Mouse (Mus musculus): ENCODE measurements around the gene Zfp981.
"Not testable (repeated sequence)": the region's sequence is repeated elsewhere in the genome, so short reads cannot be mapped to it uniquely, and the experiment has no call there.

Gene Zfp981

DNA sequence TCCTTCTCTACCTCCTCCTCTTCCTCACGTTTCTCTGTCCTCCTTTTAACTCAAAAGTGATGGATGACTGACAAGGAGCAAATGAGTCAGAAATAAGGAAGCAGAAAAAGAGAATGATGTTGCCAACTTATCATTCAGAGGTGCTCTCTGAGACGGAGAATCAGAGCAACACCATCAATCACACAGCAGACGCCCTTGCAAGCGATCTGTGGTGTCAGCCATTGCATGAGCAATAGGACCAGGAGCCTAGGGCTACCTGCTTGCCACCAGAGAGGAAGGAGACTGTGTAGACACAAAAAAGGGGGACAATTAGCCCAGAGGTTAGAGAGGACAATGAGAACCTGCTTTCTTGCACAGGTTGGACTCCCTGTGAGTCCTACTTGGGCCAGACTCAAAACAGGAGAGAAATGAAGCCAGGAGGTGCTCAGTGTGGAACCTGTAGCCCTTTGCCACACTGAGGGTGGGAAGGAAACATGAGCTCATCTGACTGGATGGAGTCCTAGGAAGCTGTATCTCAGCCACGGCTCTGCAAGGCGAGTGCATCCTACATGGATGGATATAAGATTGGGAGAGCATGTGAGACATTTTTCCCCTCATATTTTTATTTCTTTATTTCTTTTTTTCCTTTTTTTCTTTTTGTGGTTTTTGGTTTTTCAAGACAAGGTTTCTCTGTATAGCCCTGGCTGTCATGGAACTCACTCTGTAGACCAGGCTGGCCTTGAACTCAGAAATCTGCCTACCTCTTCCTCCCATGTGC lies 16.5 kb upstream of the Zfp981 start:
- DNase-seq (ENCODE audit: extremely low spot score, low spot score) = peak; percentile 13

DNA sequence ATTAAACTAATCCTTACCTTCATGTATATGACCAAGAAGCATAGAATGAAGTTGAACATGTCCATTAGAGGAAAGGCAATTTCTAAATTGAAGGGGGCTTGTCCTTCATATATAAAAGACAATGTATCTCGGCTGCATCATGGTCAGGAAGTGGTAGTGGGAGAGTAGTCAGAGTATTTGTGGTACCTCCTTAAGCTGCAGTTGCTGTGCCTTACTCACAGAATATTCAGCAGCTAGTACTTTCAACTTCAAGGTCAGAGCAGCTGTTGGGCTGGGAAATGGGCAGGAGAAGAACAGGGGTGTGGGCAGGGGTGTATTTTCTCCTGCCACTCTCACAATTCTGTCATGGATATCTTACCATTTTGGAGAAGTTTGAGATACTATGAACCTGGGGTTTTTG lies 15.1 kb upstream of the Zfp981 start:
- DNase-seq (ENCODE audit: extremely low spot score, low spot score) = not testable (repeated sequence)

DNA sequence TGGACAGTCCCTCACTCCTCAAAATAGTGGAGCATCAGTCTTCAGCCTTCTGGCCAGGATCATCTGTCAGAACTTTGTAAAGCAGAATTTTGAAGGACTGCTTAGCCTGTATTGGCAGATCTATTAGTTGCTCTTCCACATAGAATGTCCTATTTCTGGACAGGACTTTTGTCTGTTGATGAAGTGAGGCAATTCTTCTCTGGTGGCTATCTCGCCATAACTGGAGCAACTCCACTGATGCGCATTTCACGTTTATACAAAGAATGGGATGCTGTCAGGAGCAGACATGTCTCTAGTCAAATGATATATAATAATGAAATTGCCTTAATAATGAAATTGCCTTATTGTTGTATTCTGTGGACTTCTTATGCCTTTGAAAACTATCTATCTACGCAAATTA lies 12.6 kb upstream of the Zfp981 start:
- DNase-seq (ENCODE audit: extremely low spot score, low spot score) = not testable (repeated sequence)

DNA sequence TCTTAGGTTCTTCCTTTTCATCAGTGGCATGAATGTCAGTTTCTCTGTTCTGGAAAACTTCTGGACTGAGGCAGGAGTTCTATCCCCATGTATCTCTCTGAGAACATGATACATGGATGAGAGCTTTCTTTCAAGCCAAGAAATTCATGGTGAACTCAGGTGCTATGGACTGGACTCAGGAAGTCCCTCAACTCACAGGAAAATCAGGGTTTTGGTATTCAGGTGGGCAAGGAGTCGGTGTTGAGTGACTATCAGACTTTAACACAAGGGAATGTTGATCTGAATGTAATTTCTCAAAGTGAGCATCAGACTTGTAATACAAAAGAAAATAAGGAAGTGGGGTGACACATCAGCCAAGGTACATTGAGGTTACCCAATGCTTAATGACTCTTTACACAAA lies 9.8 kb upstream of the Zfp981 start:
- DNase-seq (ENCODE audit: extremely low spot score, low spot score) = not testable (repeated sequence)

DNA sequence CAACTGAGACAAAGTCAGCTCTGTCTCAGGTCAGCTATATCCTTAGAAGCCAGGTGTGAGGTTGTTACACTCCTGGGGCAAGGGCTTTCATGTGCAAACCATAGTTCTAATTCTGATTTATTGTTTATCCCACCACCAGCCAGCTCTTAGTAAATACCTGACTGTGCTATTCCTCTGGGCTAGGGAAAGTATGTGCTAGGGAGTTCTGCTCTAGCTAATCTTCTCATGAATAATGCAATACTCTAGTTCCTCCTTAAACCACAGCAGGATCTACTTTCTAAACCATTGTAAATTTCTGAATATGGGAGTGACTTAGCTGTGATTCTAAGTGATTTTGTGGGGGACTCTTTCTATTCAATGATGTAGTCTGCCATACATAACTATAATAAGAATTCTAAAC lies 9.4 kb upstream of the Zfp981 start:
- no peak for DNase-seq (ENCODE audit: extremely low spot score, low spot score)

DNA sequence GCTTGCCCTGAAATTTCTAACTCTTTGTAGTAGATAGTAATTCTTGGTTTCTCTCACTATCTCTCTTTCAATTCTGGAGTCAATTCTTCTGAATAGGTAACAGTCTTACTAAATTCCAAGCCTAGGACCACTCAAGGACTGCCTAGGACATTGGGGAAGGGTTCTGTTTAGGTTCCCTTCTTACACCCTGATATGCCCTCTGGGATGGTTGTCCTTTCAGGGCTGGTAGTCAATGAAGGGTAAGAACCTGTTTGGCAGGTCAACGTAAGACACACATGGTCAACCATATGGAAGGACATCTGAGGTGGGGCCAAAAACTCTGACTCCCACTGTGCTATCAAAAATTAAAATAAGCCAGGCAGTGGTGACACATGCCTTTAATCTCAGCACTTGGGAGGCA lies 9.0 kb upstream of the Zfp981 start:
- DNase-seq (ENCODE audit: extremely low spot score, low spot score) = no peak

DNA sequence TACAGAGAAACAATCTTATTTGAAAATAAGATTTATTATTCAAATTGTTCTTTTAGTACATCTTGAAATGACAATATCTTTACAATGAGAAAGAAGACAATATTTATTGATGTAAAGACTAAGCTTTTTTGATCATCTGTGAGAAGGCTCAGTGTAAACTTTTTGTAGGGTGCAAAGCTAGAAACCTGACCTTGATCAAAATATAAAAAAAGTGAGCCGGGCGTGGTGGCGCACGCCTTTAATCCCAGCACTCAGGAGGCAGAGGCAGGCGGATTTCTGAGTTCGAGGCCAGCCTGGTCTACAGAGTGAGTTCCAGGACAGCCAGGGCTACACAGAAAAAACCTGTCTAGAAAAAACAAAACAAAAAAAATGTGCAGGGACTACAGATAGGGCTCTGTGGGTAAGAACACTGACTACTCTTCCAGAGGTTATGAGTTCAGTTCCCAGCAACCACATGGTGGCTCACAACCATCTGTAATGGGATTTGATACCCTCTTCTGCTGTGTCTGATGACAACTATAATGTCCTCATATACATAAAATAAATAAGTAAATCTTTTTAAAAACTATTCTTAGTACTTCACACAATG lies 8.4 kb upstream of the Zfp981 start:
- DNase-seq (ENCODE audit: extremely low spot score, low spot score) = not testable (repeated sequence)

DNA sequence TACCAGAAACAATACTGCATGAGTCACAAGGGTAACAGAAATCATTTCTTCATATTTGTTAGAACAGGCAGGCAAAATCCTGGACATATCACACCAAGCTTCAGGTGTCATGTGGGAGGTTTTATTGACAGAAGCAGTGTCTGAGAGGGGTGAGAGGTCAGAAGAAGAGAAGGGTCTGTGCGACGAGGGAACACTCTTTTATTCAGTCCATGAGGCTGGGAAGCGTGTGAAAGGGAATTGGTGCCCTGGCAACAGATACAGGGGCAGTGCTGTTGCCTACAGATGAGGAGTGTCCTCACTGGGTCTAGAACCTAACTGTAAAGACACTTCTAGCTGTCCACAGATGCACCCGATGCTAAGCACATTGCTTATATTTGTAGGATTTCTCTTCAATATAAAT lies 6.8 kb upstream of the Zfp981 start:
- DNase-seq (ENCODE audit: extremely low spot score, low spot score) = no peak

DNA sequence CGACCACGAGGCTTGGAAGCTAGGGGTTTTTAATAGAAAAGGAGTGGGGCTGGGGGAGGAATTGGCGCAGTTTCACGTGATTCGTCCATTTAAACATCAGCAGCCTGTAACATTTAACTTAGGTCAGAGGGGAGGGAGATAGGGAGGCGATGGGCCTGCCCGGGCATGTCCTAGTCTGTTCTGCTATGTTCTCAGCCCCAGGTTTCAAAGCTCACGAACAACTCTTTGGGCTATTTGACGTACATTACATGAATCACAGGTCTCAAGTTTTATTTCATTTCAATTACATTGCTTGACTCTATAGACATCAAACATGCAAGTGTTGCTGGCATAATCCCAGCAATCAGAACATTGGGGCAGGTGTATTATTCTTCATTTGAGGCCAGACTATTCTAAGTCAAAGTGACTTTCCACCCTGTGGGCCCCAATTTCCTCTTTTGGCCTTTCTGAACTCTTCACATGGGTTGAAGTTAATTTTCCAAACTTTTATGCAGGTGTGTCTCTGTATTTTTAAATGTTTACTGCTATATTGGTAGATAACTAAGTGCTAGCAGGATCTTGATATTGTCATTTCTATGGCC lies 4.0 kb upstream of the Zfp981 start:
- DNase-seq (ENCODE audit: extremely low spot score, low spot score) = not testable (repeated sequence)

DNA sequence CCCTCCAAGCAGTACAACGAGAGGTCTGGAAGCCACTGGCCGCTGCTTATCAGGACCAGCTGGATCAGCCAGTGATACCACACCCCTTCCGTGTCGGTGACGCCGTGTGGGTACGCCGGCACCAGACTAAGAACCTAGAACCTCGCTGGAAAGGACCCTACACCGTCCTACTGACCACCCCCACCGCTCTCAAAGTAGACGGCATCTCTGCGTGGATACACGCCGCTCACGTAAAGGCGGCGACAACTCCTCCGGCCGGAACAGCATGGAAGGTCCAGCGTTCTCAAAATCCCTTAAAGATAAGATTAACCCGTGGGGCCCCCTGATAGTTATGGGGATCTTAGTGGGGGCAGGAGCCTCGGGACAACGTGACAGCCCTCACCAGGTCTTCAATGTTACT lies 7.2 kb downstream of the Zfp981 start:
- not testable (repeated sequence) for DNase-seq (ENCODE audit: extremely low spot score, low spot score)

DNA sequence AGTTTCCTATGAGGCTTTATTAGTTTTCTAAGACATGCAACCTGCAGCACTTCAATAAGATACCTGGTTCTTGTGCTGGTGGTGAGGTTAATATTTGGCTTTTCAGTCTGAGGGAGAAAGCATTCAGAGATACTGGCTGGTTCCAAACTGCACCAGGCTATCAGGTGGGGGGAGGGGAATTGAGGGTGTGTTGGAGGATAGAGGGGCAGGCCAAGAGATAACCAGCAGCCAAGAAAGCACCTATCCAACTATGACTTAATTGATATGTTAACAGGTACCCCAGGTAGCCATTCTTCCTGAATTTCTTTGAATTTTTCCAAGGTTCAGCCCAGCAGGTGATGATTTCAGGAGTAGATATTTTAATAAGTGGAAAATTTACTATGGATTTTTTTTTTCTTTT lies 10.0 kb downstream of the Zfp981 start:
- not testable (repeated sequence) for DNase-seq (ENCODE audit: extremely low spot score, low spot score)

DNA sequence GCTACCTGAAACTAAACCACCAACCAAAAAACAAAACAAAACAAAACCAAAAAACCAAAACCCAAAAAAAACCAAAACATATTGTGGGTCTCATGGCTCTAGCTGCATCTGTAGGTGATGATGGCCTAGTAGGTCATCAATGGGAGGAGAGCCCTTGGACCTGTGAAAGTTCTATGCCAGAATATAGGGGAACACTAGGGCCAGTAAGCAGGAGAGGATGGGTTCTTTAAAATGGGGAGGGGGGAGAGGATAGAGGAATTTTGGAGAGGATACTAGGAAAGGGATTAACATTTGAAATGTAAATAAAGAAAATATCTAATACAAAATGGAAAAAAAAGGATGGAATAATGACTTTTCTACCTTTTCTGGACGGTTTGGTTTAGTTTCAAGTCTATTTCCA lies 14.6 kb downstream of the Zfp981 start:
- no peak for DNase-seq (ENCODE audit: extremely low spot score, low spot score)

DNA sequence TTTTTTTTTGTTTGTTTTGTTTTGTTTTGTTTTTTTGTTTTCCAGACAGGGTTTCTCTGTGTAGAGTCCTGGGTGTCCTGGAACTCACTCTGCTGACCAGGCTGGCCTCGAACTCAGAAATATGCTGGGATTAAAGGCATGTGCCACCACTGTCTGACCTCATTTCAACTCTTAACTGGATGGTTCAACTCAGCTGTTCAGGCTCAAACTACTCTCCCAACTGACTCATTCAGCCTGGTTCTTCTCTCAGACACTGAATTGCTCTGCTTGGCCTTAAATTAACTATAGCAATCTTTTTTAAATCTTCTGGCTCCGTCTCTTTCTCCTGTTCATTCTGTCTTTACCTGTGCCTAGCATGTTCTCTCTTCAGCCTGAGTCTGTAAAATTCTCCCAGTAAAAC lies 15.3 kb downstream of the Zfp981 start:
- not testable (repeated sequence) for DNase-seq (ENCODE audit: extremely low spot score, low spot score)

DNA sequence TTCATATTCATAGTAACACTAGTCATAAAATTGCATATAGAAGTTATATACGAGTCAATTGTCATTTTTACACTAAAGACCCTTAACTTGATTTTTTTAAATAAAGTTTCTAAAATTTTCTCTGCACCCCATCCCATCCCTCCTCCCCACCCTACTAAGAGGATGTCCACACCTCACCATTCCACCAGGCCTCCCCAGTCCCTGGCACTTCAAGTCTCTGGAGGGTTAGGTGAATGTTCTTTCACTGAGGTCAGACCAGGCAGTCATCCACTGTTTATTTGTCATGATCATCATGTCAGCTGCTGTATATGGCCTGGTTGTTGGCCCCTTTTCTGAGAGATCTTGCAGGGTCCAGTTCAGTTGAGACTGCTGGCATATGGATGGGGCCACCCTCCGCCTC lies 18.9 kb downstream of the Zfp981 start:
- DNase-seq (ENCODE audit: extremely low spot score, low spot score) = no peak

DNA sequence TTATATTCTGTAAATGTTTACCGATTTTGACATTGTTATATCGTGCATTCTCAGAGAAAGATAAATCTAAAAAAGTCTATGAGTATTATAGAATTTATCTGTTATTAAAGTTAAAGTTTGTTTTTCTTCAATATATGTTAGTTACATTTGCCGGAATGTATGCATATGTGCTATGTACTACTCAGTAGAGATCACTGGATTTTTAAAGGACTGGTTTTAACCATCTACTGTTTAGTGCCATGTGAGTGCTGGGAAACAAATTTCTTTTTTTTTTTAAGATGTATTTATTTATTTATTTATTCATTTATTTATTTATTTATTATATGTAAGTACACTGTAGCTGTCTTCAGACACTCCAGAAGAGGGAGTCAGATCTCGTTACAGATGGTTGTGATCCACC lies 32.7 kb downstream of the Zfp981 start:
- DNase-seq (ENCODE audit: extremely low spot score, low spot score) = no peak

DNA sequence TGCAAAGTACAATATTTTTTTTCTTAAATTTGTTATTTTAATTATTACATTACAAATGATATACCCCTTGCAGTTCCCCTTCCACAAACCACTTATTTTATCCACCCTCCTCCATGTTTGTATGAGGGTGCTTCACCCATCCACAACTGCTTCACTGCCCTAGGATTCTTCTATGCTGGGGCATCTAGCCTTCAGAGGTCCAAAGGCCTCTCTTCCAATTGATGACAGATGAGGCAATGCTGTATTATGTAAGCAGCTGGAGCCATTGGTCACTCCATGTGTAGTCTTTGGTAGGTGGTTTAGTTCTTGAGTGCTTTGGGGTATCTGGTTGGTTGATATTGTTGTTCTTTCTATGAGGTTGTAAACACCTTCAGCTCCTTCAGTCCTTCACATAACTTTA lies 34.1 kb downstream of the Zfp981 start:
- no peak for DNase-seq (ENCODE audit: extremely low spot score, low spot score)

DNA sequence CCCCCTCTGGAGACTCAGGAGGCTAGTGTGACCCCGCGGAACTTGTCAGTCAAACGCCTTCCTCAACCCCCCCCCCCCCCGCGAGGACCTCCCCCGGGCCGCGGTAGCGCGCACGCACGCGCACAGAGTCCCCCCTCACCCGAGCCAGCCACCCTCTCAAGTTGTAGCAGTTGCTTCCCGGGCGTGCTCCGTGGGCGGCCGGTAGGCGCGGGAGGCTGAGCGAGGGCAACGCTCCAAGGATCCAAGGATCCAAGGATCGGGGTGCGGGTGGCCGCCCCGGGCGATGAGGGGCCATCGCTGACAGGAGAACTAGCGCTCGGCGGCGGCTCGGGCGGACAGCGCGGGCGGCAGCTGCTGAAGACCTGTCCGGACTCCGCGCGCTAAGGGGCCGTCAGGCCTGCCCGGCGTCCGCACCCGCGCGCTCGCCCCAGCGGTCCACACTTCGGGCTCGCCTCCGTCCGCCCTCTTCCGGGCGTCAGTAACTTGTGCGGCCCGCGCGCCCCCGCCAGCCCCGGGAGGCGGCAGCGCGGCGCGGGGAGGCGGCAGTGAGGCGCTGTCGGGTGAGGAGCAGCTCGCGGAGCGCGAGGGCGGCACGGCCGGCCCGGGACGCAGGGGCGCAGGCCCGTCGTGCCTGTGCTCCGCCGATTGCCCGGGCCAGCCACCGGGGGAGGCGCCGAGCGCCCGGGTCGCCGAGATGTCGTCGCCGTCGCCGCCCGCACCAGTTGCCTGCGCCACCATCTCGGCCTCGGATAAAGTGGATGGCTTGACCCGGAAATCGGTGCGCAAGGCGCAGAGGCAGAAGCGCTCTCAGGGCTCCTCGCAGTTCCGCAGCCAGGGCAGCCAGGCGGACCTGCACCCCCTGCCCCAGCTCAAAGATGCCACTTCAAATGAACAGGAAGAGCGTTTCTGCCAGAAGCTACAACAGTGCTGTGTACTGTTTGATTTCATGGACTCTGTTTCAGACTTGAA lies 78.4 kb downstream of the Zfp981 start:
- DNase-seq (ENCODE audit: extremely low spot score, low spot score) = not testable (repeated sequence)
